8 mouse cellular contexts compared by ENCODE assay signal in the genomic region with DNA sequence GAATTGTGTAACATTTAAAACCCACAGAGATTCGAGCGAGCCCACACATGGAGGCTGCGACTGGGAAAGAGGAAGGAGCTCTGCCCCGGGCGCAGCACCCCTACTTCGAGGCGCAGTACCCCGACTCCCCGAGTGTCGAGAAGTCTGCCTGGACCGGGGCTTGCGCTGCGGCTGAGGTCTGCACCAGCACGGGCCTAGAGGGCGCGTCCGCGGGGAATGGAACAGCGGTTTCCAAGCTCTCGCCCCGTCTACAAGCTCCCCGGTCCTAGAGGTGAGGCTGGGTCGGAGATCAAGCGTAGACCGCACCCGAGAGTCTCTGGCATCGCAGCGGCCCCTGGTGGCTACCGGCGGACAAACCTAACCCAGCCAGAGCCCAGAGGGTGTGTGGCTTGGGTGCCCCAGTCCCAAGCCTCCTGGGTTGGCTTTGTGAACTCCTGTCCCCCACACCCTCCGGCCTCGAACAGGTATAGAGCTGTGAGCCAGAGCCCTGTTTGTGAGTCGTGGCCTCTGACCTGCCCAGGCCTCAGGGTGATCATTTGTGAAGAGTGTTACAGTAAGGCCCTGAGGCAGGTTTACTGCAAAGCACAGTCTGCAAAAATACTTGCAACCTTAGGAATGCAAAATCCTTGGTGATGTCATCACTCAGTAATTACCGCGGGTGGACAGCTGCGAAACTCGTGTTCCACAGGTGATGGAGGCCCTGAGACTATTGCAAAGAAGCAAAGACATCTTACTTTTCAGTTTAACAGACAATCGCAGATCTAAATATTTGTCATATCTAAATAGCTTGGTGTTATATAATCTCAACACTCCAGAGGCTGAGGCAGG. TPM values are rescaled to one million over a fixed set of nuclear protein-coding genes. Genes with fewer than 3 reads are reported as not detected.
DNase-seq lines count a peak whose midpoint lies in the region; ATAC-seq and TF ChIP-seq lines count a peak whose summit lies in the region.

No protein-coding gene starts in this region.

- H3K4me3 ChIP-seq in gastrocnemius, adult 2 months, result peak overlapping the region; percentile 59
- peak overlapping the region; percentile 24 for H3K4me3 ChIP-seq in hindbrain, embryonic 15.5 days
- no peak overlapping the region for H3K4me3 ChIP-seq in midbrain, embryonic 16.5 days (ENCODE audit: low read depth, low read length)

- WGBS in hindbrain, embryonic 15.5 days, result 16% methylated on average over 38 of the region's 38 CpGs
- WGBS in midbrain, embryonic 16.5 days, result 17% methylated on average over 38 of the region's 38 CpGs

- intact Hi-C loops in gastrocnemius, adult 2 months (cut with DNase I), result loop anchor here (5.0 kb wide), 1 partner anchor 184 kb away; no protein-coding TSS in a partner anchor

- no peaks in the 10 kb centered on the region for H3K36me3 ChIP-seq in hindbrain, embryonic 15.5 days
- H3K36me3 ChIP-seq in midbrain, embryonic 16.5 days (ENCODE audit: control insufficient read depth, insufficient read depth, low read length), result no peaks in the 10 kb centered on the region

- peak; percentile 73 for TF ChIP-seq CTCF in gastrocnemius, adult 2 months (IDR thresholded peaks at IDR 0.05)

- H3K4me1 ChIP-seq in hindbrain, embryonic 15.5 days (replicated peaks), result 0 out of 2 replicates have a peak, but pooled peaks cover 5% of the 10 kb centered on the region
- no peaks in the 10 kb centered on the region for H3K4me1 ChIP-seq in midbrain, embryonic 16.5 days (ENCODE audit: control insufficient read depth, insufficient read depth, low read length)

- no peaks in the 10 kb centered on the region for H3K9me3 ChIP-seq in hindbrain, embryonic 15.5 days
- H3K9me3 ChIP-seq in midbrain, embryonic 16.5 days (replicated peaks; ENCODE audit: control insufficient read depth, low read length, poor library complexity, severe bottlenecking), result no peaks in the 10 kb centered on the region; the same call in 1 of the 2 replicates

- ATAC-seq in hindbrain, embryonic 15.5 days (ENCODE audit: low FRiP score, low read depth), result 0 out of 2 replicates have a peak, but pooled peaks have one; percentile 54
- no peak; the same call in 1 of the 2 replicates for ATAC-seq in midbrain, embryonic 16.5 days

- H3K4me2 ChIP-seq in hindbrain, embryonic 15.5 days, result peak overlapping the region; percentile 55
- H3K4me2 ChIP-seq in midbrain, embryonic 16.5 days (ENCODE audit: low read length), result peak overlapping the region; percentile 54

- H3K27me3 ChIP-seq in hindbrain, embryonic 15.5 days, result peaks cover 4% of the 10 kb centered on the region; the same call in 1 of the 2 replicates
- no peaks in the 10 kb centered on the region; the same call in 1 of the 2 replicates for H3K27me3 ChIP-seq in midbrain, embryonic 16.5 days (ENCODE audit: control insufficient read depth, insufficient read depth, low read depth, low read length)

- H3K27ac ChIP-seq in gastrocnemius, adult 2 months, result peak overlapping the region; percentile 51
- H3K27ac ChIP-seq in hindbrain, embryonic 15.5 days (replicated peaks), result no peak overlapping the region
- no peak overlapping the region for H3K27ac ChIP-seq in midbrain, embryonic 16.5 days (ENCODE audit: low read length)

- DNase-seq in cerebellum, adult 11 months, result peak; percentile 5
- DNase-seq in cerebellum, adult 9-11 months, result no peak
- peak; percentile 76 to 78 for DNase-seq in cerebellum, postnatal 10 days
- DNase-seq in gastrocnemius, adult 2 months, result peak; percentile 78
- DNase-seq in liver, result peak; percentile 75
- DNase-seq in spleen, postnatal 4 days (ENCODE audit: low spot score in 2 of 2), result peak; percentile 72 to 87

- no peak overlapping the region for H3K9ac ChIP-seq in hindbrain, embryonic 15.5 days
- no peak overlapping the region for H3K9ac ChIP-seq in midbrain, embryonic 16.5 days (ENCODE audit: low read depth, low read length)

RNA-seq across cellular contexts. Expression of a gene that starts 28.4 kb away (rescaled TPM):
- total RNA-seq in gastrocnemius, adult 2 months (2021), result under 1 TPM in 1 of 2 experiments, not detected in 1; 0.38 TPM
- polyA plus RNA-seq in hindbrain, embryonic 15.5 days (2015; fragmentation: Nextera tagmentation; extraction: Ambion mirVana), result 2.0 and 2.3 TPM in 2 replicates
- 0.80 and 1.6 TPM in 2 replicates for polyA plus RNA-seq in midbrain, embryonic 16.5 days (2015; fragmentation: Nextera tagmentation; extraction: Ambion mirVana)

RNA-seq across cellular contexts. Expression of a gene that starts 38.6 kb away (rescaled TPM):
- not detected for total RNA-seq in gastrocnemius, adult 2 months (2021)
- not detected in 2 replicates for polyA plus RNA-seq in hindbrain, embryonic 15.5 days (2015; fragmentation: Nextera tagmentation; extraction: Ambion mirVana)
- polyA plus RNA-seq in midbrain, embryonic 16.5 days (2015; fragmentation: Nextera tagmentation; extraction: Ambion mirVana), result not detected in 2 replicates
